Mouse (Mus musculus) adrenal gland, postnatal 25 days (tissue): ENCODE data around the gene Gm5622. TPM values are rescaled to one million over a fixed set of nuclear protein-coding genes. Genes with fewer than 3 reads are reported as not detected.
"Not testable (repeated sequence)": the region's sequence is repeated elsewhere in the genome, so short reads cannot be mapped to it uniquely, and the experiment has no call there.

Experiments
- DNase-seq: peaks from one replicate; pipeline ENCODE4 v3.0.0; 2021; ENCODE audit warnings: mixed read lengths
- long read RNA-seq: library from polyadenylated mRNA; stranded (forward); transcript quantifications from one replicate; pipeline ENCODE4 v2.0.0, GENCODE M21; 2021
- total RNA-seq: library from RNA; stranded (reverse); gene quantifications from 2 replicates; pipeline ENCODE4 v1.2.3, GENCODE M21; 2021

Gene Gm5622
- total RNA-seq, result not detected in 2 replicates
- long read RNA-seq, result 0 reads

DNA sequence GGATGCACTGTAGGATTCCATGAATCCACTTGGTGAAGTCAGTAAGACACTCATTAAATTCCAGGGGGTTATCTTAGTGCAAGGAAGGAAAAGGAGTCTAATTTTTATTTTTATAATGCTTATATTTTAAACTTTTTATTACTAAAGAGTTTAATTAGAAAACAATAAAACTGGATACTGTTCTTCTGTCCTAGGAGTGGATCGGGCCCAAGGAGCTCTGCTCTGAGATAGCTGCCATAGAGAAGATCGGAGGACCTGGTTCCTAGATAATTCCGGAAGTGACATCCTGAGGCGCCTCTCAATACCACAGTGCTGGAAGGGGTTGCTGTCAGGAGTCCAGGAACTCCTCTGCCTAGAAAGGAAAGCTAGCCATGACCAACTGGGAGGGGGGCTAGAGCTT, at the start of gene Gm5622:
Gm5622 (plus strand) TSS at position 301 of the 400 bp plus-strand sequence.
- no peak for DNase-seq

DNA sequence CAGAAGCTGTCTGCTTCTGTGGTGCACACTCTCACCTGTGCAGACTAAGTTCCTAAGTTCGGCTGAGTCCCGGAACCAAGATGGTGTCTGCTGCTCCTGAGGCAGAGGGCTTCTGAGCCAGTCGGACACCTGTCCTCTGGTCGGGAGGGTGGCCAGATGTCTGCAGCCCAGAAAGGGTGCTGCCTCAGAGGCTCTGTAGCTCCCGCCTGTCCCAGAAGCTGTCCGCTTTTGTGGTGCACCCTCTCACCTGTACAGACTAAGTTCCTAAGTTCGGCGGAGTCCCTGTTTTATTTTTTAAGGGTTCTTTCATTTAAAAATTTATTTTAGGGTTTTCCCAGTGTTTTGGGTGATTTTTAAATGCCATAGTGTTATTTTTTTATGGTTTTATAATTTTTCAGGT, 45.2 kb upstream of the Gm5622 start:
- no peak for DNase-seq

DNA sequence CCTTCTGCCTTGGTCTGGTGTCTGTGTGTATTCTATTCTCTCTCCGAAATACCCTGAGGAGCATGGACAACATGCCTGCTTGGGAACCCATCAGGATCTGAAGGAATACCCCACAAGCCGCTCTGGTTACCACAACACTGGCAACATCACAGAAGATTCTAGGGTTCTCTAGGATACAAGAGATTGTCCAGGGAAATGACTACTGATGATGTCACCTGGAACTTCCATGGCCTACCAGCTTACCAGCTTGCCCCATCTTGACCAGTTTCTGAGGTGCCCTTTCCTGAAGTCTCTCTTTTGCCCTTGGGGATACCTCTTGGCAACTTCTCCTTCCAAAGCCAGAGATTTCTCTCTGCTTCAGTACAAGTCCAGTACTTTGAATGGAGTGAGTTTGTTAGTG, 21.4 kb downstream of the Gm5622 start, which contains the start of gene Gm17175:
Gm17175 (minus strand) TSS at position 101 of the 400 bp plus-strand sequence.
- DNase-seq, result not testable (repeated sequence)

DNA sequence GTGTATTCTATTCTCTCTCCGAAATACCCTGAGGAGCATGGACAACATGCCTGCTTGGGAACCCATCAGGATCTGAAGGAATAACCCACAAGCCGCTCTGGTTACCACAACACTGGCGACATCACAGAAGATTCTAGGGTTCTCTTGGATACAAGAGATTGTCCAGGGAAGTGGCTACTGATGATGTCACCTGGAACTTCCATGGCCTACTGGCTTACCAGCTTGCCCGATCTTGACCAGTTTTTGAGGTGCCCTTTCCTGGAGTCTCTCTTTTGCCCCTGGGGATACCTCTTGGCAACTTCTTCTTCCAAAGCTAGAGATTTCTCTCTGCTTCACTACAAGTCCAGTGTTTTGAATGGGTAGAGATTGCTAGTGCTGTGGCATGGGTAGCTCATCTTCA, 39.4 kb downstream of the Gm5622 start, which contains the start of gene Gm17174:
Gm17174 (minus strand) TSS at position 101 of the 400 bp plus-strand sequence.
- DNase-seq, result not testable (repeated sequence)

DNA sequence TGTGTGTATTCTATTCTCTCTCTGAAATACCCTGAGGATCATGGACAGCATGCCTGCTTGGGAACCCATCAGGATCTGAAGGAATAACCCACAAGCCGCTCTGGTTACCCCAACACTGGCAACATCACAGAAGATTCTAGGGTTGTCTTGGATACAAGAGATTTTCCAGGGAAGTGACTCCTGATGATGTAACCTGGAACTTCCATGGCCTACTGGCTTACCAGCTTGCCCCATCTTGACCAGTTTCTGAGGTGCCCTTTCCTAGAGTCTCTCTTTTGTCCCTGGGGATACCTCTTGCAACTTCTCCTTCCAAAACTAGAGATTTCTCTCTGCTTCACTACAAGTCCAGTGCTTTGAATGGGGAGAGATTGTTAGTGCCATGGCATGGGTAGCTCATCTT, 58.6 kb downstream of the Gm5622 start, which contains the start of gene Gm17078:
Gm17078 (minus strand) TSS at position 101 of the 400 bp plus-strand sequence.
- no peak for DNase-seq

DNA sequence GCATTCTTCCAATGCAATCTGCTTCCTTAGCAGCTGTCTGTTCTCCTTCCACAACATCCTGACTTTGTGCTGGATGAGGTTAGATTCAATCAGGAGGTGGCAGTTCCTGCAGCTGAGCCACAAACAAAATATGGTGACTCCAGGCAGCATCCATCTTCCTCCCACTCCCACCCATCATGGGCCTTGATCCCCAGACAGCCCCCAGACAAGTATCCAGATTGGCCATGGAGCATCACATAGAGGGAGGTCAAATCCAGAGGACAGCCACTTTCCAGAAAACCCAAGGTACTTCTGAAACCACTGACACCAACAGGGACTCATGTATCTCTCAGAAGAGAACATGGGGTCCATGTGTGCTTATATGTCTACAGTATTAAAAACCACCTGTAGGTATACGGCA, 79.8 kb downstream of the Gm5622 start:
- peak; percentile 5 for DNase-seq

DNA sequence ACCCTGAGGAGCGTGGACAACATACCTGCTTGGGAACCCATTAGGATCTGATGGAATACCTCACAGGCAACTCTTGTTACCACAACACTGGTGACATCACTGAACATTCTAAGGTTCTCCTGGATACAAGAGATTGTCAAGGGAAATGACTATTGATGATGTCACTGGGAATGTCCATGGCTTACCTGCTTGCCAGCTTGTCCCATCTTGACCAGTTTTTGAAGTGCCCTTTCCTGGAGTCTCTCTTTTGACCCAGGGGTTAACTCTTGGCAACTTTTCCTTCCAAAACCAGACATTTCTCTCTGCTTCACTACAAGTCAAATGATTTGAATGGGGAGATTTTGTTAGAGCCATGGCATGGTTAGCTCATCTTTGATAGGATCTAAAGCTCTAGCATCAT, 83.0 kb downstream of the Gm5622 start, which contains the start of gene Gm4181:
Gm4181 (minus strand) TSS at position 101 of the 400 bp plus-strand sequence.
- not testable (repeated sequence) for DNase-seq

DNA sequence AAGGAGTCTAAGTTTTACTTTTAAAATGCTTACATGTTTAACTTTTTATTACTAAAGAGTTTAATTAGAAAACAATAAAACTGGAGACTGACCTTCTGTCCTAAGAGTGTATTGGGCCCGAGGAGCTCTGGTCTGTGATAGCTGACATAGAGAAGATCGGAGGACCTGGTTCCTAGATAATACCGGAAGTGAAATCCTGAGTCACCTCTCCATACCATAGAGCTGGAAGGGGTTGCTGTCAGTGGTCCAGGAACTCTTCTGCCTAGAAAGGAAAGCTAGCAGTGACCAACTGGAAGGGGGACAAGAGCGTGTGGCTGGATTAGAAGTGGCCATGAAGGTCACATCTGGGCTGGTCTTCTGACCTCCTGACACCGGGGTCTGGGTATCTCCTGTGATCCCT, 124.7 kb downstream of the Gm5622 start:
- no peak for DNase-seq

DNA sequence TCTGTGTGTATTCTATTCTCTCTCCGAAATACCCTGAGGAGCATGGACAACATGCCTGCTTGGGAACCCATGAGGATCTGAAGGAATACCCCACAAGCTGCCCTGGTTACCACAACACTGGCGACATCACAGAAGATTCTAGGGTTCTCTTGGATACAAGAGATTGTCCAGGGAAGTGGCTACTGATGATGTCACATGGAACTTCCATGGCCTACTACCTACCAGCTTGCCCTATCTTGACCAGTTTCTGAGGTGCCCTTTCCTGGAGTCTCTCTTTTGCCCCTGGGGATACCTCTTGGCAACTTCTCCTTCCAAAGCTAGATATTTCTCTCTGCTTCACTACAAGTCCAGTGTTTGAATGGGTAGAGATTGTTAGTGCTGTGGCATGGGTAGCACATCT, 142.8 kb downstream of the Gm5622 start, which contains the start of gene Gm17079:
Gm17079 (minus strand) TSS at position 101 of the 400 bp plus-strand sequence.
- DNase-seq, result not testable (repeated sequence)

Other genes starting within 250 kb of the Gm5622 start
- gene Gm7247, start 191.0 kb upstream of the Gm5622 start, total RNA-seq, result not detected in 2 replicates
- not detected in 2 replicates for gene Vmn2r88, start 142.0 kb upstream of the Gm5622 start, total RNA-seq
- not detected in 2 replicates for gene Vmn2r89, start 100.9 kb upstream of the Gm5622 start, total RNA-seq
- not detected in 2 replicates for gene Gm17175, start 21.3 kb downstream of the Gm5622 start, total RNA-seq
- not detected in 2 replicates for gene Gm17174, start 39.3 kb downstream of the Gm5622 start, total RNA-seq
- not detected in 2 replicates for gene Gm17078, start 58.5 kb downstream of the Gm5622 start, total RNA-seq
- gene Gm4181, start 82.9 kb downstream of the Gm5622 start, total RNA-seq, result not detected in 2 replicates
- not detected in 2 replicates for gene Gm17079, start 142.7 kb downstream of the Gm5622 start, total RNA-seq
- gene Gm5800, start 164.4 kb downstream of the Gm5622 start, total RNA-seq, result not detected in 2 replicates
- not detected in 2 replicates for gene Ang4, start 220.8 kb downstream of the Gm5622 start, total RNA-seq
- not detected in 2 replicates for gene AY358078, start 247.3 kb downstream of the Gm5622 start, total RNA-seq